Mouse (Mus musculus): ENCODE results near the gene Soat2. TPM values are rescaled to one million over a fixed set of nuclear protein-coding genes. Genes with fewer than 3 reads are reported as not detected.

Gene Soat2
- polyA plus RNA-seq, 1 experiment from 2014 or later: 0.24 TPM

DNA sequence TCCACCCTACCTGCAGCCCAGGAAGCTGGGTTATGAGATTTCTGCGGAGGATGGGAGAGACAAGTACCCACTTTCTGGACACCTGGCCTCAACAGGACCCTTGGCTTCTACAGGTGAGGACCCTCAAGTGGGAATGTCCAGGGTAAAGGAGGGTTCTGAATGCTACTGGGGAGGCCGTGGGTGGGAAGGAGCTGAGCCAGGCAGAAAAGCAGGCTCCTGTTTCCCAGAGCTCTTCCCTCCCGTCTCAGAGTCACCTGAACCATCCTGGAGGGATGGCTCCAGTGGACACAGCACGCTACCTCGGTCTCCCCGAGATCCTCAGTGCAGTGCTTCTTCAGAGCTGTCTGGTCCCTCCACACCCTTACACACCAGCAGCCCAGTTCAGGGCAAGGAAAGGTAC lies 38.1 kb upstream of the Soat2 start:
- 94% methylated on average over 6 of the region's 6 CpGs for WGBS
- H3K36me3 ChIP-seq (ENCODE audit: control insufficient read depth, insufficient read depth, low read length): no peaks in the 10 kb centered on the region; the same call in 1 of the 2 replicates
- no peak for DNase-seq (ENCODE audit: low spot score)

DNA sequence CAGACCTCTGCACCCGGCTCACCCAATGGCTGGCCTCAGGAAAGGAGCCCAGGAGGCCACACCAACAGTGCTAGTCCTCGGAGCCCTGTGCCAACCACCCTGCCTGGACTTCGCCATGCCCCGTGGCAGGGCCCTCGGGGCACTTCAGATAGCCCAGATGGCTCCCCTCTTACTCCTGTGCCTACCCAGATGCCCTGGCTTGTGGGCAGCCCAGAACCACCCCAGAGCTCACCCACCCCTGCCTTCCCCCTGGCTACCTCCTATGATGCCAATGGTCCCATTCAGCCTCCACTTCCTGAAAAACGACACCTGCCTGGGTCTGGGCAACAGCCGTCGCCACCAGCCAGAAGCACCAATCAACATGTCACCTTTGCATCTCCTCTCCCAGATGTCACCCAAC lies 37.5 kb upstream of the Soat2 start:
- ATAC-seq (ENCODE audit: insufficient number of reproducible peaks, low FRiP score, low TSS enrichment, low read depth): no peak
- DNase-seq (ENCODE audit: low spot score): no peak
- Histone ChIP-seq H3K9ac (ENCODE audit: low read length) (no peak overlapping the region), H3K9me3 (ENCODE audit: control insufficient read depth, low read length) (no peaks in the 10 kb centered on the region), H3K36me3 (ENCODE audit: control insufficient read depth, insufficient read depth, low read length) (peaks cover 3% of the 10 kb centered on the region), H3K27me3 (ENCODE audit: control insufficient read depth, insufficient read depth, low read length) (no peaks in the 10 kb centered on the region), H3K27ac (replicated peaks; ENCODE audit: low read depth, low read length) (no peak overlapping the region), H3K4me1 (ENCODE audit: control insufficient read depth, insufficient read depth, low read length) (no peaks in the 10 kb centered on the region), H3K4me3 (ENCODE audit: low read depth, low read length) (no peak overlapping the region), H3K4me2 (ENCODE audit: low read depth, severe bottlenecking) (no peak overlapping the region)
- 69% methylated on average over 8 of the region's 8 CpGs for WGBS

More for the DNA sequence above, 38.1 kb upstream of the Soat2 start:
- Histone ChIP-seq H3K9me3 (ENCODE audit: control insufficient read depth, low read length) (no peaks in the 10 kb centered on the region), H3K27me3 (ENCODE audit: control insufficient read depth, insufficient read depth, low read length) (no peaks in the 10 kb centered on the region), H3K4me3 (ENCODE audit: low read depth, low read length) (no peak overlapping the region), H3K4me1 (ENCODE audit: control insufficient read depth, insufficient read depth, low read length) (no peaks in the 10 kb centered on the region), H3K4me2 (ENCODE audit: low read depth, severe bottlenecking) (no peak overlapping the region), H3K9ac (ENCODE audit: low read length) (no peak overlapping the region), H3K27ac (replicated peaks; ENCODE audit: low read depth, low read length) (no peak overlapping the region)
- ATAC-seq (ENCODE audit: insufficient number of reproducible peaks, low FRiP score, low TSS enrichment, low read depth): no peak

- Histone ChIP-seq H3K4me3 (ENCODE audit: low read depth, low read length) (no peak overlapping the region), H3K4me2 (ENCODE audit: low read depth, severe bottlenecking) (no peak overlapping the region), H3K36me3 (ENCODE audit: control insufficient read depth, insufficient read depth, low read length) (peaks cover 7% of the 10 kb centered on the region), H3K27me3 (ENCODE audit: control insufficient read depth, insufficient read depth, low read length) (no peaks in the 10 kb centered on the region), H3K27ac (replicated peaks; ENCODE audit: low read depth, low read length) (no peak overlapping the region), H3K9ac (ENCODE audit: low read length) (no peak overlapping the region), H3K9me3 (ENCODE audit: control insufficient read depth, low read length) (no peaks in the 10 kb centered on the region), H3K4me1 (ENCODE audit: control insufficient read depth, insufficient read depth, low read length) (no peaks in the 10 kb centered on the region)
- no peak for DNase-seq (ENCODE audit: low spot score)
- no peak for ATAC-seq (ENCODE audit: insufficient number of reproducible peaks, low FRiP score, low TSS enrichment, low read depth)
- WGBS: 78% methylated on average over 4 of the region's 4 CpGs
Measured at GRCm38 (mm10) chr15:102113674-102114073, 36.7 kb upstream of the Soat2 start.

DNA sequence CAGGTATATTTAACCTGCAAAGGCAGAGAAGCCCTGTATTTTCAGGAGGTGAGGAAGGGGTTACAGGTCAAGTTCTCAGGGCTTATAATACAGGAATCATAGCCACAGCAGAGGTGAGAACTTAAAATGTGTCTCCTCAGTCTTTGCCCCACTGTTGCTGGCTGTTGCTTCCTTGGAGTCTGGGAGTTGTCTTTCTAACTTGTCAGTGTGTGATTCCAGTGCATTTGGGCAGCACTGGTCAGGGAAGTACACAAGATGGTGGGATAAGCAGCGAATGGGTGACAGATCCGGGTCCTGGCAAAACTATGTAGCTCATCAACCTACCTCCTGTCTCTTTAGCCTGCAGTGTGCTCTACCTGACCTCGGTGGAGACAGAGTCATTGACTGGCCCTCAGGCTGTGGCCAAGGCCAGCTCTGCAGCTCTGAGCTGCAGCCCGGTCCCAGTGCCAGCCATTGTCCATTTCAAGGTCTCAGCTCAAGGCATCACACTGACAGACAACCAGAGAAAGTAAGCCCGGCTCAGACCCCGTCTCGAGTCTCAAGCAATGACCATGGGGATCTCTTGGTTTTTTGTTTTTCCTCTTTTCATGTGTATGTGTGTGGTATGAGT lies 35.6 kb upstream of the Soat2 start:
- Histone ChIP-seq H3K27ac (replicated peaks; ENCODE audit: low read depth, low read length) (no peak overlapping the region), H3K4me2 (ENCODE audit: low read depth, severe bottlenecking) (no peak overlapping the region), H3K36me3 (ENCODE audit: control insufficient read depth, insufficient read depth, low read length) (peaks cover 12% of the 10 kb centered on the region), H3K4me3 (ENCODE audit: low read depth, low read length) (no peak overlapping the region), H3K4me1 (ENCODE audit: control insufficient read depth, insufficient read depth, low read length) (no peaks in the 10 kb centered on the region), H3K27me3 (ENCODE audit: control insufficient read depth, insufficient read depth, low read length) (no peaks in the 10 kb centered on the region), H3K9me3 (ENCODE audit: control insufficient read depth, low read length) (no peaks in the 10 kb centered on the region), H3K9ac (ENCODE audit: low read length) (no peak overlapping the region)
- DNase-seq (ENCODE audit: low spot score) (no peak), ATAC-seq (ENCODE audit: insufficient number of reproducible peaks, low FRiP score, low TSS enrichment, low read depth) (no peak)
- WGBS: 88% methylated on average over 7 of the region's 7 CpGs

DNA sequence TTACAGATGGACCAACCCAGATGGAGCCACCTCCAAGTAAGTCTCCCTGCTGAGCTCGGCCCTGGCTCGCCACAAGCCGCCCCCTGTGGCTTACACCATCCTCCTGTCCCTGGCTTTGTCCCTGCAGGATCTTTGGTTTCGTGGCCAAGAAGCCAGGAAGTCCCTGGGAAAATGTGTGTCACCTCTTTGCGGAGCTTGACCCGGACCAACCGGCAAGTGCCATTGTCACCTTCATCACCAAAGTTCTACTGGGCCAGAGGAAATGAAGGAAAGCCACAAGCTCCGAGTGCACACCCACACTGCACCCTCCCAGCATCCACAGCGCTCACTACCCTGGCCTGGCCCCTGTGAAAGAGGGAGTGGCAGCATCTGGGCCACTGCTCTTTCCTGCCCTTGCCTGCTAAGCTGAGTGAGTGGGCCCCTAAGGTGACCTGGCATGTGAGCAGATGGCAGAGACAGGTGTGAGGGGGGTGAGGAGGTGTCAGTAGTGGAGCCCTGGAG lies 34.5 kb upstream of the Soat2 start:
- no peak for DNase-seq (ENCODE audit: low spot score)
- Histone ChIP-seq H3K27ac (replicated peaks; ENCODE audit: low read depth, low read length) (no peak overlapping the region), H3K9me3 (ENCODE audit: control insufficient read depth, low read length) (no peaks in the 10 kb centered on the region), H3K4me2 (ENCODE audit: low read depth, severe bottlenecking) (no peak overlapping the region), H3K36me3 (ENCODE audit: control insufficient read depth, insufficient read depth, low read length) (peaks cover 13% of the 10 kb centered on the region), H3K27me3 (ENCODE audit: control insufficient read depth, insufficient read depth, low read length) (no peaks in the 10 kb centered on the region), H3K4me3 (ENCODE audit: low read depth, low read length) (no peak overlapping the region), H3K9ac (ENCODE audit: low read length) (no peak overlapping the region), H3K4me1 (ENCODE audit: control insufficient read depth, insufficient read depth, low read length) (no peaks in the 10 kb centered on the region)
- ATAC-seq (ENCODE audit: insufficient number of reproducible peaks, low FRiP score, low TSS enrichment, low read depth): no peak
- 76% methylated on average over 9 of the region's 9 CpGs for WGBS

DNA sequence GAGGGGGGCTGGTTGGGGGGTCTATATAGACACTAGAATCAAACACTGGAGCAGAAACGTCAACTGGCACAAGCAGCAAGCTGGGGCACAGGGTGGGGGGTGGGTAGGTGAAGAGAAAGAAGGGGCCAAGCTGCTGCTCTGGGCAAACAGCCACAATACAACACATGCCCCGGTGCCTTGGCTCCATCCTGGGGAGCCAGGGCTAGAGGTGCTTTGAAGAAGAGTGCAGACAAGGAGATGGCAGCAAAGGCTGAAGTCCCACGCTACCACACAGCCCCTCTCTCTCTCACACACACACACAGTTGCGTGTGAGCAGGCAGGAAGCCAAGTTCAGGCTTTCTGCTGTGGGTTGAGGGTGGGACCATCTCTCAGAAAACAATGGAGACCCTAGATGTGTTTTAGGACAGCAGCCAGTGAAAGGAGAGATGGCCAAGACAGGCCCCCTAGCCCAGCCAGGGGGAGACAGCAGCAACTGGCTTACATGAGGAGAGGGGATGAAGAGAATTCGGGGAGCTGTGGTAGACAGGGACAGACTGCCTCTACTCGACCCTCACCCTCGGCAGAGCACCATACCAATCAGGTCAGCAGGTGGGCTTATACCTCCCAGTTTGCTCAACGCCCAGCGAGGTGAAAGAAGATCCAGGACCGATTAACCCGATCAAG lies 33.4 kb upstream of the Soat2 start:
- no peak overlapping the region for H3K4me2 ChIP-seq (ENCODE audit: low read depth, severe bottlenecking)
- peaks cover 15% of the 10 kb centered on the region for H3K36me3 ChIP-seq (ENCODE audit: control insufficient read depth, insufficient read depth, low read length)
- DNase-seq (ENCODE audit: low spot score): no peak
- no peak overlapping the region for H3K9ac ChIP-seq (ENCODE audit: low read length)
- no peaks in the 10 kb centered on the region for H3K4me1 ChIP-seq (ENCODE audit: control insufficient read depth, insufficient read depth, low read length)
- no peak overlapping the region for H3K4me3 ChIP-seq (ENCODE audit: low read depth, low read length)
- ATAC-seq (ENCODE audit: insufficient number of reproducible peaks, low FRiP score, low TSS enrichment, low read depth): no peak
- no peaks in the 10 kb centered on the region for H3K27me3 ChIP-seq (ENCODE audit: control insufficient read depth, insufficient read depth, low read length)
- H3K27ac ChIP-seq (replicated peaks; ENCODE audit: low read depth, low read length): no peak overlapping the region
- no peaks in the 10 kb centered on the region for H3K9me3 ChIP-seq (ENCODE audit: control insufficient read depth, low read length)
- 79% methylated on average over 11 of the region's 11 CpGs for WGBS

DNA sequence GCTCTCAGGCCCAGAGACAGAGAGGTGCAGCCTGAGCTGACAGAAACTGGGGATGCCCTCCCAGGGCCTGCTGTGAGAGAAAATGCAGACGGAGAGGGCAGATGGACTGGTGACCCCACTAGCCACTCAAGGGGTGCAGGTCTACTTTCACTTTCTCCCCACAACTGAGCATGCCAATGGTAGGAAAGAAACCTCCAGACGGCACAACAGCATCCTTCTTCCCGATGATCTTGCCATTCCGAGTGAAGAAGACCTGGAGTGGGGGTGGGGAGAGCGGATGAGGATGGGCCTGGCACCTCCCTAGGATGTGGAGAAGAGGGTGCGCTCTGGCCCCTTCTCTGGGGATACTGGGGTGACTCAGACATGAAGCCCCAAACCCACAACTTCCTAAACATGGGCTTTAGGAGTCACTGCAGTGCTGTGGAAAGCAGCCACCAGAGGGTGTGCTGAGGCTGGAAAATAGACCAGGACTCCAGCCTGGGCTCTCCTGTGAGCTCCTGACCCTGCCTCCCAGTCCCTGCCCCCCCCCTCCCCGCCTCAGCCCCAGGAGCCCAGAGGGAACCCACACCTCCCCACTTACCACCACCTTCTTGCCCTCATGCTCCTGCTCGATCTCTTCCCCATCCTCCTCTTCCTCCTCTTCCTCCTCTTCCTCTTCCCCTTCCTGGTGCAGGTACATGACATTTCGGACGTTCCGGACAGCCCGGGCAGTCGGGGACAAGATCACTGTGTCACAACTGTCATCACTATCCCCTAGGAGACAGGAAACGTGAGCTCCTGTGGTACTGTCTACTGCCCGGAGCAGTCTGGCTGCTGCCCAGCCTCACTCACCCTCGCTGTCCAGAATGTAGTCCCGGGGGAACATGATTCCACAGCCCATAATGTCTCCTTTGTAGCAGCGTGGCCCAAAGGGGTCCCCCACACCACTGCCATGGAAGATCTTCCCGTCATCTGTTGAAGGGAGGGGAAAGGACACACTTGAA lies 32.6 kb upstream of the Soat2 start:
- DNase-seq (ENCODE audit: low spot score) (no peak), ATAC-seq (ENCODE audit: insufficient number of reproducible peaks, low FRiP score, low TSS enrichment, low read depth) (no peak)
- Histone ChIP-seq H3K4me1 (ENCODE audit: control insufficient read depth, insufficient read depth, low read length) (no peaks in the 10 kb centered on the region), H3K9ac (ENCODE audit: low read length) (no peak overlapping the region), H3K4me2 (ENCODE audit: low read depth, severe bottlenecking) (no peak overlapping the region), H3K4me3 (ENCODE audit: low read depth, low read length) (no peak overlapping the region), H3K9me3 (ENCODE audit: control insufficient read depth, low read length) (no peaks in the 10 kb centered on the region), H3K27ac (replicated peaks; ENCODE audit: low read depth, low read length) (no peak overlapping the region), H3K36me3 (ENCODE audit: control insufficient read depth, insufficient read depth, low read length) (peaks cover 15% of the 10 kb centered on the region), H3K27me3 (ENCODE audit: control insufficient read depth, insufficient read depth, low read length) (no peaks in the 10 kb centered on the region)
- WGBS: 81% methylated on average over 19 of the region's 19 CpGs

- Histone ChIP-seq H3K4me2 (ENCODE audit: low read depth, severe bottlenecking) (no peak overlapping the region), H3K9ac (ENCODE audit: low read length) (no peak overlapping the region), H3K36me3 (ENCODE audit: control insufficient read depth, insufficient read depth, low read length) (peaks cover 15% of the 10 kb centered on the region), H3K9me3 (ENCODE audit: control insufficient read depth, low read length) (no peaks in the 10 kb centered on the region), H3K4me1 (ENCODE audit: control insufficient read depth, insufficient read depth, low read length) (no peaks in the 10 kb centered on the region), H3K27ac (replicated peaks; ENCODE audit: low read depth, low read length) (no peak overlapping the region), H3K4me3 (ENCODE audit: low read depth, low read length) (no peak overlapping the region), H3K27me3 (ENCODE audit: control insufficient read depth, insufficient read depth, low read length) (no peaks in the 10 kb centered on the region)
- no peak for DNase-seq (ENCODE audit: low spot score)
- WGBS: 78% methylated on average over 4 of the region's 4 CpGs
- ATAC-seq (ENCODE audit: insufficient number of reproducible peaks, low FRiP score, low TSS enrichment, low read depth): no peak
Measured at GRCm38 (mm10) chr15:102118591-102118990, 31.7 kb upstream of the Soat2 start.
